Mouse (Mus musculus) forebrain, embryonic 12.5 days (tissue): ENCODE measurements around the gene Tbc1d9. TPM values are rescaled to one million over a fixed set of nuclear protein-coding genes. Genes with fewer than 3 reads are reported as not detected.

ENCODE experiments used
- ATAC-seq: fragments of 200-750 bp; cut with Nextera tagmentation; 2 replicates; pipeline ENCODE4 v1.8.0; 2017; ENCODE audit warnings: moderate TSS enrichment; ENCODE audit not compliant: low FRiP score
- H3K27ac ChIP-seq: fragments of 300-500 bp; sonication (generic); 2 replicates; pipeline ENCODE4 v1.5.1; 2016; ENCODE audit warnings: mild to moderate bottlenecking
- H3K27me3 ChIP-seq: fragments of 300-500 bp; sonication (generic); 2 replicates; pipeline ENCODE4 v1.6.1; 2016; ENCODE audit warnings: mild to moderate bottlenecking
- H3K36me3 ChIP-seq: fragments of 300-500 bp; sonication (generic); replicated peaks from 2 replicates; pipeline ENCODE4 v1.6.1; 2016; ENCODE audit warnings: mild to moderate bottlenecking
- H3K4me1 ChIP-seq: fragments of 300-500 bp; sonication (generic); 2 replicates; pipeline ENCODE4 v1.6.1; 2016
- H3K4me2 ChIP-seq: fragments of 300-500 bp; sonication (generic); 2 replicates; pipeline ENCODE4 v1.6.1; 2016; ENCODE audit warnings: mild to moderate bottlenecking, moderate library complexity
- H3K4me3 ChIP-seq: fragments of 300-500 bp; sonication (generic); replicated peaks from 2 replicates; pipeline ENCODE4 v1.5.1; 2016; ENCODE audit warnings: mild to moderate bottlenecking
- H3K9ac ChIP-seq: fragments of 300-500 bp; sonication (generic); 2 replicates; pipeline ENCODE4 v1.6.1; 2016; ENCODE audit warnings: mild to moderate bottlenecking
- H3K9me3 ChIP-seq: fragments of 300-500 bp; sonication (generic); 2 replicates; pipeline ENCODE4 v1.6.1; 2016
- WGBS: fragments of 180-500 bp; shearing (Covaris S2); methylation state at CpG from one replicate; pipeline ENCODE4 v1.1.7; 2016; 5-methylcytosine and 5-hydroxymethylcytosine counted together
- polyA plus RNA-seq: library from polyadenylated mRNA; unstranded; fragments of >200 nt; fragmentation: Nextera tagmentation; extraction: Ambion mirVana; gene quantifications from 2 replicates; pipeline ENCODE4 v1.2.1, GENCODE M21; 2016

Gene Tbc1d9
- polyA plus RNA-seq = 11.6 and 12.7 TPM in 2 replicates

DNA sequence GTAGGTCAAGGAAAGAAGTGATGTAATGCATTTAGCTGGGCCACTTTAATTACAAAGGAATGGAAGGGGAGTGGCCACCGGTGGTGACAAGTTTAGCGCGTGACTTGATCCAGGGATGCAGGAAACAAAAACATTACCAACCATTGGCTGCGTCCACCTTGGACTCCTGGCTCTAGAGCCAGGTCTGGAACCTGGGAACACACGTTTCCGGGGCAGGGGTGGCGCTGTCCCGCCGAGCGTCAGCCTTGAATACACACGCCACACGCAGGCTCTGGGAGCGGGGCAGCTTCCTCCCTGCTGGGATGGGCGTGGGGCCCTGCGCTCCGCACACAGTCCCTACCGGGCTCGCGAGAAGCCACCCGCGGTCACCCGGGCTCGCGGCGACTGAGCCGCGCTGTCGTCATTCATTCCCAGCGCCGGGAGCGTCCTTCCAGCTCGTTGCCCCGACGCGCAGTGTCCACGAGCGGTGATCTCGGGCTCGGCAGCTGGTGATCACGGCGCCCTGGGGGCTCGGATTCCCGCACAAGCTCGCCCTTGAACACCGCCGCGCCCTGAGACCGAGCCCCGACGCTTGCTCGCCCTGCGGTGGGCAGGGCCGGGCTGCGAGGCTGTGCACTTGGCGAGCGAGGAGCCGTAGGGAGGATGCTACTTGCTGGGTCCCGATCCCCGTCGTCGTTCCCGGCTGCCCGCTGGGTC, at the start of gene Tbc1d9:
Tbc1d9 (plus strand) TSS at position 118 of the 696 bp plus-strand sequence.
- peak; percentile 93 for ATAC-seq
- no peaks in the 10 kb centered on the region for H3K9me3 ChIP-seq
- H3K9ac ChIP-seq = peak within 1 kb of the TSS; percentile 96
- peak within 1 kb of the TSS; percentile 62 for H3K4me2 ChIP-seq
- 0 out of 2 replicates have a peak, but pooled peaks cover 3% of the 10 kb centered on the region for H3K27me3 ChIP-seq
- under 1% methylated on average over 61 of the region's 63 CpGs for WGBS
- H3K4me1 ChIP-seq = peaks cover 16% of the 10 kb centered on the region
- H3K36me3 ChIP-seq = no peaks in the 10 kb centered on the region
- H3K27ac ChIP-seq = peak within 1 kb of the TSS; percentile 94
- peak within 1 kb of the TSS; percentile 87 for H3K4me3 ChIP-seq

DNA sequence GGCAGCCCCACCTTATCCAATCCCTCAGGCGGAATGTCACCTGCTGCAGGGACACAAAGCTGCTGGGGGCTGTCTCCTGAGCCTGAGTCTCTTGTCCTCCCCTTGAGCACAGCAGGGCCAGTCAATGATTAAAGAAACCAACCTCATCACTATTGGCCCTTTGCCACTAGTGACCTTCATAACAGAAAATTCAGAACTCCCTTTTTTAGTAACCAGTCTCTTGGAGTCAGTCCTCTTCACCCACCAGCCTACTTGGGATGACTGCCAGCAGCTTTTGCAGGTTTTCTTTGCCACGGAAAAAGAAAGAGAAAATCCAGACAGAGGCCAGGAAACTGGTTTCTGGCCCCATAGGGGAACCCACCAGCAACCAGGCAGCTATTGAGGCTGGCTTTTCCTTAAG, 30.1 kb upstream of the Tbc1d9 start:
- no peak for ATAC-seq
- 54% methylated on average over 2 of the region's 2 CpGs for WGBS
- no peak overlapping the region for H3K9ac ChIP-seq
- no peaks in the 10 kb centered on the region for H3K4me1 ChIP-seq
- no peak overlapping the region for H3K27ac ChIP-seq
- no peak overlapping the region for H3K4me3 ChIP-seq
- H3K9me3 ChIP-seq = no peaks in the 10 kb centered on the region
- no peaks in the 10 kb centered on the region for H3K36me3 ChIP-seq
- H3K4me2 ChIP-seq = no peak overlapping the region
- H3K27me3 ChIP-seq = no peaks in the 10 kb centered on the region

DNA sequence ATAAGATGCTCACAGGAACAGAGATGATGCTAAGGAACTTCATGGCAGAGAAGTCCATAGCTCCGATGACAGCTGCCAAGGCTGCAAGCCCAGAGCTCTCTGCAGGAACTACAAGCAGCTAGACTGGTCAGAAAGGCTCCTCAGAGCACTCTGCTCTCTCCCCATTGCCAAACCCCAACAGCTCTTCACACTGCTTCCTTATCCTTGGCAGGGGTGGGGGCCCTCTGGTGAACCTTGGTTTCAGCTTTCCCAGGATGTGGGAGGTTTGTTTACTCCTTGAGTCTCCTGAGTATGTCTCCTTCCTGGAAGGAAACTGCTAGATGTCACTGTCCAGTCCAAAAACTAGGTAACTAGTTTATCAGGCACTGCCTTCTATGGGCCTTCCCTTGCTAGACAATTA, 25.1 kb upstream of the Tbc1d9 start:
- H3K36me3 ChIP-seq = no peaks in the 10 kb centered on the region
- 85% methylated on average over 1 of the region's 1 CpGs for WGBS
- H3K27ac ChIP-seq = no peak overlapping the region
- no peaks in the 10 kb centered on the region for H3K27me3 ChIP-seq
- H3K4me1 ChIP-seq = no peaks in the 10 kb centered on the region
- H3K9me3 ChIP-seq = no peaks in the 10 kb centered on the region
- no peak overlapping the region for H3K4me3 ChIP-seq
- ATAC-seq = no peak
- H3K4me2 ChIP-seq = no peak overlapping the region
- no peak overlapping the region for H3K9ac ChIP-seq

DNA sequence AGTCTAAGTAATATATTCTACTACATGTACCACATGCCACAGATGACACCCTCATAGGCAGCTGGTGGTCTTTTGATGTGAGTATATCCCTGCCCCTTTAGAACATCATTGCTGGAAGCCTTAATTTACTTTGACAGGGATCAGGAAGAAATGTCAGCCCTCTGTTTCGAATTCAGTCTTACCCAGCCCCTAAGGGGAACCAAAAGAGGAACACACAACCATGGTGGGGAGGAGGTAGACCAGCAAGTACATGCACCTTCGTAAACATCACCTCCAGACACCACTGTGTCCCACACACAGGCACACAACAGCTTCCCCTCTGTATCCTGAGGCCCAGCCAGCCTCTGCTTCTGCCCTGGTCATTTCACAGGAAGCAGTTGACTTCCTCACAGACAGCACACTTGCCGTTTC, 24.4 kb upstream of the Tbc1d9 start:
- no peak overlapping the region for H3K4me3 ChIP-seq
- no peaks in the 10 kb centered on the region for H3K36me3 ChIP-seq
- 87% methylated on average over 3 of the region's 3 CpGs for WGBS
- no peaks in the 10 kb centered on the region for H3K4me1 ChIP-seq
- no peak for ATAC-seq
- H3K9ac ChIP-seq = no peak overlapping the region
- no peaks in the 10 kb centered on the region for H3K9me3 ChIP-seq
- H3K27ac ChIP-seq = no peak overlapping the region
- no peak overlapping the region for H3K4me2 ChIP-seq
- H3K27me3 ChIP-seq = no peaks in the 10 kb centered on the region

DNA sequence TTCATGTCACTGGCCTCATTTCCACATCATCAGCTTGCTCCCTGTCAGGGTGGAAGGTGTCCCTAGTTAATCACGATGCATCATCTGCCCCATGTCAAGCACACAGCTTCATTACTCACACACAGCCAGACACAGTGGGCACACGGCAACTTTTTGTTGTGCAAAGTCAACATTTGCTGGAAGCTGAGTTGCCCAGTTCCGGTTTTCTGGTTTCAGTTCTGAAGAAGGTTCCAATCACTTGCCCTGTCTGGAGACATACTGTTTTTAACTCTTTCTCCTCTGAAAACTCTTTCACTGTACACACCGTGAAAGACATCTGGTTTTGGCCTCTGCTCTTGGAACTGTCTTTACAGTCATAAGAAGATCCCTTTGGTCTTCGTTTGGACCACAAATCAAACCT, 23.8 kb upstream of the Tbc1d9 start:
- ATAC-seq = no peak
- no peak overlapping the region for H3K27ac ChIP-seq
- no peaks in the 10 kb centered on the region for H3K36me3 ChIP-seq
- H3K4me2 ChIP-seq = no peak overlapping the region
- WGBS = 88% methylated on average over 5 of the region's 5 CpGs
- no peaks in the 10 kb centered on the region for H3K9me3 ChIP-seq
- H3K9ac ChIP-seq = no peak overlapping the region
- no peaks in the 10 kb centered on the region for H3K27me3 ChIP-seq
- H3K4me1 ChIP-seq = no peaks in the 10 kb centered on the region
- no peak overlapping the region for H3K4me3 ChIP-seq

DNA sequence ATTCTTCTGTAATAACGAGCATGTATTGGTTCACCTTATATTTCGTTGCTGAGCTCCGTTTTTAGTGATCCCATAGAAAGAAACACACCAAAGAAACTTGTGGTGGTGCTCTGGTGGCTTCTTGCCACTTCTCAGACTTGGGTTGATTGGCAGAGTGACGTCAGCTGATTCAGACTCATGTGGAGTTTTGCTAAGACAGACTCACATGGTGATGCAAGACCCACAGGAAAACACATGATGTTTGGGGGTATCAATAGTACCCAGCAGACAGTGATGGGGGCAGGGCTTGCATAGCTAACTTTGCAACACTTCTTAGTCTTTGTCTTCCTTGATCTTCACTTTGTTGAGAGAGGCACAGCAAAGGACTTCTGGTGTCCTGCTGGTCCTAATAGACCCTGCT, 20.6 kb upstream of the Tbc1d9 start:
- 90% methylated on average over 4 of the region's 4 CpGs for WGBS
- H3K9ac ChIP-seq = no peak overlapping the region
- no peak for ATAC-seq

DNA sequence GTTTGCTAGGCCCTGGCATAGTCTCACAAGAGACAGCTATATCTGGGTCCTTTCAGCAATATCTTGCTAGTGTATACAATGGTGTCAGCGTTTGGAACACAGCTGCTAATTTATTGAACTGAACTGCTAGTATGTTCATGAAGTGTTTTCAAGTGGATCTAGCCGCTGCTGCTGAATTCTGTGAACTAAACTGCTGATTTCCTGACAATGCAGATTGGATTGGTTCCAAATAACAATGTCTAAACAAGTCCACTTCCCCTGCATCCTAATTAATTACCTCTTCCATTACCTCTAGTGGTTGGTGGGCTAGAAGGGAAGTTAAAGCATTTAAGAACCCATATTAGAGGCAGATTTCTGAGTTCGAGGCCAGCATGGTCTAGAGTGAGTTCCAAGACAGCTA, 19.7 kb upstream of the Tbc1d9 start:
- WGBS = 67% methylated on average over 3 of the region's 3 CpGs
- no peaks in the 10 kb centered on the region for H3K9me3 ChIP-seq
- ATAC-seq = no peak

More for the DNA sequence above, 20.6 kb upstream of the Tbc1d9 start:
- no peaks in the 10 kb centered on the region for H3K9me3 ChIP-seq
- no peaks in the 10 kb centered on the region for H3K4me1 ChIP-seq
- H3K27ac ChIP-seq = no peak overlapping the region
- H3K27me3 ChIP-seq = no peaks in the 10 kb centered on the region
- H3K4me2 ChIP-seq = no peak overlapping the region
- no peaks in the 10 kb centered on the region for H3K36me3 ChIP-seq
- no peak overlapping the region for H3K4me3 ChIP-seq

DNA sequence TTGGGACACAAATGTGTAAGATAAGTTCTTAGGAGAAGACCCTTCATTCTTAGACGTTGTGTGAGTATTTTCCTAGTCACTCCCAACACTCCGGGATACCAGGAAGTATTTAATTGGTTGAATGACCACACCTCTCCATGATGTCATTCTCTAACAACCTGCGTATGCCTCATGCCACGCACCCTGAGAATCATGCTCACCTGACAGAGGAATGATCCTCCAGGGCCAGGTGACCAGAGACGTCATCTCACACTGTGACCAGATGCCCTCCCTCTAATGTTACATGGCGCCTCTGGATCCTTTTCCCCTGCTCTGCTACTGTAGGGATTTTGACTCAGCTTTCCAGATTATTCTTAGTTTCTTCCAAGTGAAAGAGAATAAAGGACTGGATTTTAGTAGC, 16.0 kb upstream of the Tbc1d9 start:
- Histone ChIP-seq H3K4me2 (no peak overlapping the region), H3K27ac (no peak overlapping the region), H3K9me3 (no peaks in the 10 kb centered on the region), H3K4me1 (no peaks in the 10 kb centered on the region), H3K9ac (no peak overlapping the region), H3K36me3 (no peaks in the 10 kb centered on the region), H3K4me3 (no peak overlapping the region), H3K27me3 (no peaks in the 10 kb centered on the region)
- 89% methylated on average over 6 of the region's 6 CpGs for WGBS
- ATAC-seq = no peak

More for the DNA sequence above, 19.7 kb upstream of the Tbc1d9 start:
- H3K4me3 ChIP-seq = no peak overlapping the region
- H3K27ac ChIP-seq = no peak overlapping the region
- H3K36me3 ChIP-seq = no peaks in the 10 kb centered on the region
- no peaks in the 10 kb centered on the region for H3K27me3 ChIP-seq
- H3K9ac ChIP-seq = no peak overlapping the region
- H3K4me2 ChIP-seq = no peak overlapping the region
- H3K4me1 ChIP-seq = no peaks in the 10 kb centered on the region

DNA sequence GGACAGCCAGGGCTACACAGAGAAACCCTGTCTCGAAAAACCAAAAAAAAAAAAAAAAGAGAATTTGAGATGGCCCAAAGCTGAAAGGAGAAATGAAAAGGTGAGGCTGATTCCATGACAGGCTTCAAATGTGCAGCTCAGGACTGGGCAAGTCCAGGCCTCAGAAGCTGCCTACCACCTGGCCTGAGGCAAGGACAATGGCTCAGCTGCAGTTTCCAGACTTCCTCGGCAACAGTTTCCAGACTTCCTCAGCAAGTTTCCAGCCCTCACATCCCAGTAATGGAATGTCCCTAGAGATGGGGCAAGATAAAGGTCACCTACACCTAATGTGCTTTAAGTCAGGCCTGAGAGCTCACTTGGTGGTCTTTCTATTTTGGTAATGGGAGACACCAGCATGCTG, 13.1 kb upstream of the Tbc1d9 start:
- no peaks in the 10 kb centered on the region for H3K27me3 ChIP-seq
- WGBS = 58% methylated on average over 1 of the region's 2 CpGs
- H3K4me2 ChIP-seq = no peak overlapping the region
- no peaks in the 10 kb centered on the region for H3K9me3 ChIP-seq
- H3K36me3 ChIP-seq = no peaks in the 10 kb centered on the region
- H3K27ac ChIP-seq = no peak overlapping the region
- no peak overlapping the region for H3K9ac ChIP-seq
- H3K4me3 ChIP-seq = no peak overlapping the region
- no peak for ATAC-seq
- no peaks in the 10 kb centered on the region for H3K4me1 ChIP-seq

DNA sequence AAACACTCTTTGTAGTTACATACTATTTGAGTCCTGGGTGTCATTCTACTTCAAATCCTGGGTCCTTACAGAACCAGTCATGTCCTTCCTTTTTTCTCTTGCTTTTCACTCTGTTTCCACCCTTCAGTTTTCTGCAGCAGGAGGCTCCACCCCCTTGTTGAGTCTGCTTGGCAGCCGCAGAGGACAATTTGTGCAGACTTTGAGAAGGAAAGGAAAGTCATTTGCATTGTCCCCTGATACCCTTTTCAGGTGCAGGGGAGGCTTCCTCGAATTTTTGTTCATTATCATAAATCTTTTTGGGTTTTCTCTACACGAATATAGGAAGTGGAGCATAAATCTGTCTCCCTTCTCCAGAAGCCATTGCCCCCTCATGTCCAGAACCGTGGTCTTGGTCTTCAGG, 12.7 kb upstream of the Tbc1d9 start:
- Histone ChIP-seq H3K4me3 (no peak overlapping the region), H3K4me2 (no peak overlapping the region), H3K36me3 (no peaks in the 10 kb centered on the region), H3K9me3 (no peaks in the 10 kb centered on the region), H3K27me3 (no peaks in the 10 kb centered on the region), H3K27ac (no peak overlapping the region), H3K9ac (no peak overlapping the region), H3K4me1 (no peaks in the 10 kb centered on the region)
- ATAC-seq = no peak
- WGBS = 62% methylated on average over 4 of the region's 4 CpGs

DNA sequence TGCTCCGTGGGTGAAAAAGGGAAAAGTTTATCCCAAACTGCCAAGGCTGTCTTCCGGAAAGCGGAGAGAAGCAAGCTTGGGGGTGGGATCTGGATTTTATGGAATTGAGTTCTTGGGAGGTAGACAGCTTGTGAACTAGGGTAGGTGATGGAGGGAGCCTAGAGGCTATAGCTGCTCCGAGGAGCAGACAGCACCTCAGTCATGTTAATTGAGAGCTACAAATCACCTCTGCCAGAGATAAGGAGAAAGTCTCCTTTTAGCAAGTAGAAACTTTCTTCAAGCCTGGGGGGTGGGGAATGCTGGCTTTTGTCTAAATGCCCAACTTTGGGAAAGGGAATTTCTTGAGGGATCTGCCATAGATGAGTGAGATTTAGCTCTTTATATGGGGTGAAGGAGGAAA, 10.0 kb upstream of the Tbc1d9 start:
- Histone ChIP-seq H3K27me3 (no peaks in the 10 kb centered on the region), H3K4me1 (no peaks in the 10 kb centered on the region), H3K4me2 (no peak overlapping the region), H3K4me3 (no peak overlapping the region), H3K9ac (no peak overlapping the region), H3K9me3 (no peaks in the 10 kb centered on the region), H3K27ac (no peak overlapping the region), H3K36me3 (no peaks in the 10 kb centered on the region)
- no peak for ATAC-seq
- 47% methylated on average over 4 of the region's 4 CpGs for WGBS

DNA sequence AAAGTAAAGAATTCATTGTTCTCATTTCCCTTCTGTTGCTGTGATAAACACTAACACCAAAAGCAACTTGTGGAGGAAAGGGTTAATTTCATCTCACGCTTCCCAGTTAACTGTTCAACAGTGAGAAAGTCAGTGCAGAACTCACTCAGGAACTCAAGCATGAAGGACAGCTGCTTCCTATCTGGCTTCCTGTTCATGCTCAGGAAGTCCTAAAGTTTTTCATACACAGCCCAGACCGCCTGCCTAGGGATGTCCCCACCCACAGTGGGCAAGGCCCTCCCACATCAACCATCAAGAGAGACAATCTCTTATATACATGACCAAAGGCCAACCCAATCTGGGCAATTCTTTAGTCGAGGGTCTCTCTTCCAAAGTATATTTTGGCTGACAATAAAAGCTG, 6.2 kb upstream of the Tbc1d9 start:
- no peak overlapping the region for H3K4me2 ChIP-seq
- H3K4me1 ChIP-seq = no peaks in the 10 kb centered on the region
- WGBS = 79% methylated on average over 3 of the region's 3 CpGs
- H3K9me3 ChIP-seq = no peaks in the 10 kb centered on the region
- H3K27ac ChIP-seq = no peak overlapping the region
- ATAC-seq = no peak
- no peaks in the 10 kb centered on the region for H3K36me3 ChIP-seq
- no peak overlapping the region for H3K4me3 ChIP-seq
- H3K27me3 ChIP-seq = 0 out of 2 replicates have a peak, but pooled peaks cover 1% of the 10 kb centered on the region
- H3K9ac ChIP-seq = no peak overlapping the region

DNA sequence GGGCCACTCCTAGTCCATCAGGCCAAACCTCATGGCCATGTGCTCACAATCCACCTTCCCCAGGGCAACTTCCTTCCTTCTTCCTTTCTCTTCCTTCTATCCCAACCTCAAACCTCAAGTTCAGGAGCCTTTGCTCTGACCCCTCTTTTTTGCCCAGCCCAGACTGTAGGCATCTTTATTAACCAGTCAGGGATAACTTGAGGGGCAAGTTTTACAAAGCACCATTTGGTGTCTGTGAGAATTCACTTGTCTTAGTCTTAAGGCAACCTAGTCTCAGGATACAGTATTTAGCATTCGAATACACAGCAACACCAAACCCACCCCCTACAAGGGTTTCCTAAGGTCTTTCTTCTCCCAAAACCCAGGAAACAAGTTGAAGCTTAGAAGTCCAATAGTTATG, 5.5 kb upstream of the Tbc1d9 start:
- ATAC-seq = no peak
- Histone ChIP-seq H3K36me3 (no peaks in the 10 kb centered on the region), H3K4me3 (no peak overlapping the region), H3K4me2 (no peak overlapping the region), H3K9ac (no peak overlapping the region), H3K4me1 (no peaks in the 10 kb centered on the region), H3K9me3 (no peaks in the 10 kb centered on the region), H3K27me3 (0 out of 2 replicates have a peak, but pooled peaks cover 3% of the 10 kb centered on the region), H3K27ac (no peak overlapping the region)
- 49% methylated on average over 1 of the region's 1 CpGs for WGBS
